Mouse (Mus musculus): Measurements from ENCODE around the gene Dok5.

Dok5 gene

DNA sequence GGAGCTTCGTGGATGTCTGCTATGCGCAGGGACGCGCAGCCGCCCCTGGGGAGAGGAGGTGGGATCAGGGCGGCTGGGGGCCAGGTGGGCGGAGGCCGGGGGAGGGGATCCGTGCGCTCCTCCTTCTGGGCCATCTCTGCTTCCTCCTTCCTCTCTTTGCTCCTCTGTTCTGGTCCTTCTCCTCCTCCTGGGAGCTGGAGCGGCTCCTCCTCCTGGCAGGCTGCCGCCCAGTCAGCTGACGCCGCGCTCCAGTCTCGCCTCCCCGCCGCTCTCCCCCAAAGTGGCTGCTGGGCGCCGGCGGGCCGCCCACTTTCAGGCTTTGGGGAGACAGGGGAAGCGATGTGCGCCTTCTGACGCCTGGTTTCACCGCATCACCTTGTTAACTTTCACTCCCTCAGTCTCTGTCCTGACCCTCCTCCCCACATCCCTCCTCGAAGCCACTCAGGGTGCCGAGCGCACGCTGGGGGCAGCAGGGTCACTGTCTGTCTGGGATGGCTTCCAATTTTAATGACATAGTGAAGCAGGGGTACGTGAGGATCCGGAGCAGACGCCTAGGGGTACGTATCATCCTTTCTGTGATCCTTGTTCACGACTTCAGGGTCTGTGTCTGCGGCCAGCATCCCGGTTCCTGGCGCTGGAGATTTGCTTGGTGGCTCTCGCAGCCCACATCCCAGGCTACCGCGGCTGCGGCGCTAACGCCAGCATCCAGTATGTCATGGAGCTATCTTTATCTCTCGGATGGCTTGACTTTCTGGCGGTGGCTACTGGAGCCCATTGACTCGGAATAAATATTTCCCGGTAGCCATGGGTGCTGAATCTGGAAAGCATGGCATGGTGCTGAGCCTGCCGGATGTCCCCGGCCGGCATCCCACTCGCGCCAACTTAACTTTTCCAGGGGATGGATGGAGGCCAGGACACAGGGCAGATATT lies at the start of gene Dok5:
TSS of gene Dok5 (plus strand) at position 176 of the 930 bp plus-strand sequence.
- in situ Hi-C loops (cut with MboI; ENCODE audit: low sequenced_read_pairs) = no loop called here

DNA sequence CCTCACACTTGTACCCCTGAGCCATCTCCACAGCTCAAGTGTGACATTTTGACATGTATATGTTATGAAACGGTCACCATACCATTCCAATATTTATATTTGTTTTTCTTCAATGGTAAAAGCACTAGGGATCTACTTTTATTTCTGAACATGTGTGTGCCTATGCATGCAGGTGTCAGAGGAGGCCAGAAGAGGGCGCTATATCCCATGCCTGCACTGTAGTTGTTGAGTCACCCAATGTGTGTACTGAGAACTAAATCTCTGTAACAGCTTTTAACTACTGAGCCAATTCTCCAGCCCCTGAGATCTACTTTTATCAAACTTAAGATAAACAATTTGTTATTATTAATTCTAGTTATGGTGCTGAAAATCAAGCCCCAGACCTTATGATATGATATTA lies 48.2 kb upstream of the Dok5 start:
- in situ Hi-C loops (cut with MboI; ENCODE audit: low sequenced_read_pairs) = no loop called here

DNA sequence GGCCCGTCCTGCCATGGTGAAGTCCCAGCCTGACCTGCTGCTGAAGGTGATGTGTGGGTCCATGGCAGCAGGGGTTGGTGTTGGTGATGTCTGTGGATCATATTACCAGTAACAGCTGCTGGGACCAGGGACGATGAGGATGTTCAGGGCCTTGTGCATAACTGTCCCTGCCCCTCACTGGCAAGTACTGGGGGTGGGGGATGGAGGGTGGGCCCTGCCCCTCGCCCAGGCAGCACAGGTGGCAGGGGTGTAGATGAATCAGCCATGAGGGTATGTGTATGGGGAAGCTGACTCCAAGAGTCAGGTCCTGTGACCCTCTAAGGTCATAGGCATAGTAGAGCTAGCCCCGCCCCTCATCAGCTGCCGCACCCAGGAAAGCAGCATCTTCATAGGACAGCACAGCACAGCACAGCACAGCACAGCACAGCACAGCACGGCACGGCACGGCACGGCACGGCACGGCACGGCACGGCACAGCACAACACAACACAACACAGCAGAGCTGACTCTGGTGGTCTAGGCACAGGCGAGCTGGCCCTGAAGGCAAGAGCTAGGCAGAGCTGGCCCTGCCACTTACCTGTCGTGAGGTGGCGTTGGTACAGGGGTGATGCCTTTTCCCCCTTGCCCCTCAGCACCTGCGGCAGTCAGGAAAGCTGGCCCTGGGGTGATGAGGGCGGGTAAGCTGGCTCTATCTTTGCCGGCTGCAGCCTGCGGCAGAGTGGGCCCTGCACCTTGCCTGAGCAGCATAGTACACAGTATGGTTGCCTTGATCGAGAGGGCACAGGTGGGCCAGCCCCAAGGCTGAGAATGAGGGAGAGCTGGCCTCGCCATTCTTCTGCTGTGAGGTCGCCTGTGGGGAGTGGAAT lies 36.3 kb upstream of the Dok5 start:
- in situ Hi-C loops (cut with MboI; ENCODE audit: low sequenced_read_pairs) = no loop called here

DNA sequence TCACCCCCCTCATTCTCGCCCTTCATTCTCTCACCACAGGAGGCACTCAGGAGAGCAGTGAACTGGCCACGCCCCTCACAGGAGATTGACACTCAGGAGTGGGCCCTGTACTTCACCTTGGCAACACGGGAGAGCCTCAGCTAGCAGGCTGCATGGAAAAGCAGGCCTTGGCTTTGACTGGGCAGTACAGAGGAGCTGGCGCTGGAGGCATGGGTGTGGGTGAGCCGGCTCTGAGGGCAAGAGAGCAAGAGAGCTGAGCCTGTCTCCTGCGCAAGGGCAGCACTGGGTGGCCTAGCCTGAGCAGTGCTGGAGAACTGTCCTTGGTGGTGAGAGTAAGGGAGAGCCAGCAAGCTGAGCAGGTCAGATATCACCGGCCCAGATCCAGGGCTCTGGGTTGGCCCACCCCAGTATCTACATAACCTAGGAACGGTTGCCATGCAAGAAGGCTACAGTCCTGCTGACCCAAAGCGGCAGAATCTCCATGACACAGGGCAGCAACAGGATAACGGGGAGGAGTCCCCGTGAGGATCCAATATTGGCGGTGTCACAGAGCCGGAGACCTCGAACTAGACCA lies 35.6 kb upstream of the Dok5 start:
- in situ Hi-C loops (cut with MboI; ENCODE audit: low sequenced_read_pairs) = no loop called here

DNA sequence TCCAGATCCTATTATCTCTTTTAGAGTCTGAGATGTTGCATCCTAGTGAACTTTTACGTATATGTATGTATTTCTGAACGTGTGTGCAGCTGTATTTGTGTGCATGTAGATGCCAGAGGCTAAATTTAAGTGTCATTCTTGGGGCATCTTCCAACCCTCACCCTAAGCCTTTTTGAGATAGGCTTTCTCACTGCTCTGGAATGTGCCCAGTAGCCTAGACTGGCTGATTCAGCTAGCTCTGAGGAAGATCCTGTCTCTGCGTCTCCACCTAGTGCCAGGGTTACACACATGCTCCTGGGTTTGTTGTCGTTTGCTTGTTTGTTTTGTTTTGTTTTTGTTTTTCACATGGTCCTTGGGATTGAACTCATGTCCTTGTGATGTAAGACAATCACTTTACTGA lies 31.1 kb upstream of the Dok5 start:
- in situ Hi-C loops (cut with MboI; ENCODE audit: low sequenced_read_pairs) = no loop called here

DNA sequence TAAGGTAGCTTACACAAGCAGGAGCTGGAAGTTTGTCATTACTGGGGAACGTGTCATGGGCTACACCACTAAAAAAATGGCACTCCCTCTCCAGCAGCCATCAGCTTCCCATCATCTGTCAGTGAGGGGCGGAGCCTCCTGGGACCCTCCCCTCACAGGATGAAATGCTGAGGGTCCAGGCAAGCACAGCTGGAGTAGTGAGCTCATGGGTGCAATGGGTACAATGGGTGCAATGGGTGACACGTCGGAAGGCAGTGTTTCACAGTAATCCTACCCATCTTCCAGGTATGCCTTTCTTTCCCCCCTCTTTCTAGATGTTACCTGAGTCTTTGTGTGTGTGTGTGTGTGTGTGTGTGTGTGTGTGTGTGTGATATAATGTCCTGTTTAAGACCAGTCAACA lies 25.1 kb upstream of the Dok5 start:
- in situ Hi-C loops (cut with MboI; ENCODE audit: low sequenced_read_pairs) = no loop called here

DNA sequence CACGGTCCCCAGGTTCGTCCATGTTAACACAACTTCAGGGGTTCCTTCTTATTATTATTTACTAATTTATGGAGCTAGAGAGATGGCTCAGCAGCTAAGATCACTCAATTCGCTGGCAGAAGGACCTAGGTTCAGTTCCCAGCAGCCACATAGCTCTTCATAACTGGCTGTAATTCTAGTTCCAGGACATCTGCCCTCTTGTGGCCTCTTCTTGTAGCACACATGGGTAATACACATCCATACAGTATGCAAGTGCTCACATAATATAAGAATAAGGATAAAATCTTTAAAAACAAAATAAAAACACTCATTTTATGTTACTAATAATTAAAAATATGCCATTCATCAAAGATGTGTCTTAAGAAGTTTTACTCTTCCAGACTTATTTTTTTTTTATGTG lies 23.9 kb upstream of the Dok5 start:
- in situ Hi-C loops (cut with MboI; ENCODE audit: low sequenced_read_pairs) = no loop called here

DNA sequence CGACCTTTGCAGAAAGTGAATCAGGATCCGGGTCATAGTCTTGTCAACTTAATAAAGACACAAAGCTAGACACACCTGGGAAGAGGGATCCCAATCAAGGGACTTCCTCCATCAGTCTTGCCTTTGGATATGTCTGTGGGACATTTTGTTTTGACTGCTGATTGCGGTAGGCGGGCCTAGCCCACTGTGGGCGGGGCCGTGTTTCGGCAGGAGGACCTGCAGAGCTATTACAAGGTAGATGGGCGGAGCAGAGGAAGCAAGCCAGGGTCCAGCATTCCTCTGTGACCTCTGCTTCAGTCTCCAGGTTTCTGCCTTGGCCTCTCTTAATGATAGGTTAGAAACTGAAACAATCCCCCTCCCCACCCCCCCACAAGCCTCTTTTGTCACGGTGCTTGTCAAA lies 22.7 kb upstream of the Dok5 start:
- in situ Hi-C loops (cut with MboI; ENCODE audit: low sequenced_read_pairs) = no loop called here

DNA sequence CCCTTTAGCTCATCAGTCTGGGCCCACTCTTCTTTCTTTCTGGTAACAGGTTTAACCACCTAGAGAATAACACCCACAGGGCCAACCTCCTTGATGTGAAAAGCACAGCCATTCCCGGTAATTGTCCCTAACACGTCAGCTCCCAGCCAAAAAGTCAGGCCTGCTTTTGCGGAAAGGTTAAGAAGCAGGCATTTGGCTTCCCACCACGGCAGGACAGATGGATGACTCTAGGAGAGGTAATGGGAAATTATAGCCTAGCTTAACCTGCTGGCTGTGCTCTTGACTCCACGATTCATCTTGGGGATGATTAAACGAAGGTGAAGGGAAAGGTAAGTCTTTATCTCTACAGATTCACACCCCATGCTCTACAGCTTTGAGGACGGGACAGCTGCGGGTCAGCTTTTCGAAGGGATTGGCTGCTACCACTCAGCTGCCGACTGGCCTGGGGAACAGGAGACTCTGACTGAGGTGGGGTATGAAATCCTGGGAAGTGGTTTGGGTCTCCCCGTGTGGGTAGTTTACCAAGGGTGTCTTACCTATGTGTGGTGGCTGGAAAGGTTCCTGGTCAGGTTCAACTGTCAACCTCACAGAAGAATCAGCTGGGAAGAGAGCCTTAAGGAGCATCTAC lies 18.8 kb upstream of the Dok5 start:
- in situ Hi-C loops (cut with MboI; ENCODE audit: low sequenced_read_pairs) = no loop called here

DNA sequence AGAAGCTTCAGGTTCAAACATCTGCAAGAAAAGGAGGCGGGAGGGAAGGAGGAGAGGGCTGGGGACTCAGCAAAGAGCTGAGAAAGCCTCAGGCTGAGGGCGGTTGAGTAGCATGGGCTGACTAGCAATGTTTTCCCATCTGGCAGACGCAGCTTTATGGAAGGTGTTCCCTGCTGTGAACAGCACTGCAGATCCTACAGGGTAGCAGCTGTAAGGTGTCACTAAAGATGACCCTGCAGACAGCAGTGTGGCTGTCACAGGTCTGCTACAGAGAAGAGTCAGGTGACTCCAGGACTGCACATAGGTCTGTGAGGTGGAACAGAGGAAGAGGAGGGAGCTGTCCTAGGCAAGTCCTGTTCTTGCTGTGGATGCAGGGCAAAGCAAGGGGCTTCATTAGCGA lies 11.2 kb upstream of the Dok5 start:
- in situ Hi-C loops (cut with MboI; ENCODE audit: low sequenced_read_pairs) = no loop called here

DNA sequence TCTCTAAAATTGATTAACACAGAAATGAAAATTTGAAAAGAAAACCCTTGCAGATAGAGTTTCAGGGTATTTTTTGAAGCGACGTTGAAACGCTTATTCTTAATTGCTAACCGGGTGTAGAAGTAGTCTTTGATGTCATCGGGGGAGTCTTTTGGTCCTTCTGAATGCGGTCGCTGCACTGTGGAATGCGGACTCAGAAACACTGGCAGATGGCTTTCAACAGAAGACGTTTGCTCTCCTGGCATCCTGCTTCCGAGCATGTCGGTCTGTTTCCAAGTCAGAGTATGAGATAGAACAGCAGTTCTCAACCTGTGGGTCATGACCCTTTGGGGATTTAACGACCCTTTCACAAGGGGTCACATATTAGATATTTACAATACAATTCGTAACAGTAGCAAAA lies 7.5 kb upstream of the Dok5 start:
- in situ Hi-C loops (cut with MboI; ENCODE audit: low sequenced_read_pairs) = no loop called here

DNA sequence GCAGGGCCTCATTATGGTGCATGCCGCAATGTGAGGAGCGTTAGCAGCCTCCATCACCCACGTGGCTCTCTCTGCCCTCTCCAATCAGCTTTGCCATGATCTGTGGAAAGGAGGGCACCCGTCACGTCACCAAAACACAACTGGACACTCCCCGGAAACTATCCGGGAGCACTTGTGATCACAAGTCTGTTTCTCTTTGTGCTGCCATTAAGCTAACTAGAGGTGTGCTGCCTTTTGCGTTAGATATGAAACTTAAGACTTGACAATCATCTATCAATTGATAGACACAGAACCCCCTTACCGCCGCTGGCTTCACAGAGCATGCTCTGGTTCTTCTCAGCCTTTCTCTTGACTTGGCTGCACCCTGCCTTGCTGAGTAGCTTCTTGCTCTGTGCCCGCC lies 6.9 kb upstream of the Dok5 start:
- in situ Hi-C loops (cut with MboI; ENCODE audit: low sequenced_read_pairs) = no loop called here

DNA sequence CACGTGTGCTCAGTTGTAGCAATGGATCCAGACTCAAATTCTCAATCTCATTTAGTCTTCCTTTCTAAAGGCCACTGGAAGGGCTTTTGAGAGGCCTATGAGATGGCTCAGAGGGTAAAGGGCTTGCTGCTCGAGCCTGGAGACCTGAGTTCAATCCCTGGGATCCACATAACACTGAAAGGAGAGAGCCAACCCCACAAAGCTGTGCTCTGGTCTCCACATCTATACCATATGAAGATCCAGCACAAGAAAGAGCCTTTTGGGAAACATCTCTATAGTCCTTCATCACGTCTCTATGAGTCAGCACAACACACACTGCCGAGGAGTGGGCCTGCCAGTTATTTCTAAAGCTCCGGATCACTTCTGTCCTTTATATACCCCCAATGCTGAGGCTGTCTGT lies 5.8 kb upstream of the Dok5 start:
- in situ Hi-C loops (cut with MboI; ENCODE audit: low sequenced_read_pairs) = no loop called here

DNA sequence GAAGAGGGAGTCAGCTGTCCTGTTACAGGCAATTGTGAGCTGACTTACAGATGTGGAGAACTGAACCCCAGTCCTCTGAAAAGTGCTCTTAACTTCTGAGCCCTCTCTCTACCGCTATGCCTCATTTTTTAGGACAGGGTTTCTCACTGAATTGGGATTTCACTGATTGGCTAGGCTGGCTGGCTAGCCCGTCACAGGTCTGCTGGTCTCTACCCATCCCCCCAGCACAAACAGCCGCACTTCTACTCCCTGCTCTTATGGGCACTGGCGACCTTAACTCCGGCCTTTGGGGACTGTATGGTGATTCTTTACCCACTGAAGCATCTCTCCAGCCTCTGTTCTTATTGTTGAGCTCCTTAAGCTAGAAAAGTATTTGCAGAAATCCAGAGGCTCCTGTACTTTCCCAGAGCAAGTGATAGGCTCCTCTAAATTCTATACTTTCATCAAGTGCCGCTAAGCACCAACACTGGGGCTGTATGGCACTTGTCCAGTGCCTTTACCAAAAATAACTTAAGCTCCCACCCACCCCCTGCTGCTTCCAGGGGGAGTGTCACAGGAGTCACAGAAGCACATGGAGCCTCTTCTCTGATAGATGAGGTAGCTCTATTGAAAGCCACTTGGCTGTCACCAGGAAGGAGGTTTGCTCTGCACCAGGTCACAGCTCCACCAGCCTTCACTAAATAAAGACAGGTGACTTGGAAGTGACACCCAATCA lies 4.5 kb upstream of the Dok5 start:
- in situ Hi-C loops (cut with MboI; ENCODE audit: low sequenced_read_pairs) = no loop called here

DNA sequence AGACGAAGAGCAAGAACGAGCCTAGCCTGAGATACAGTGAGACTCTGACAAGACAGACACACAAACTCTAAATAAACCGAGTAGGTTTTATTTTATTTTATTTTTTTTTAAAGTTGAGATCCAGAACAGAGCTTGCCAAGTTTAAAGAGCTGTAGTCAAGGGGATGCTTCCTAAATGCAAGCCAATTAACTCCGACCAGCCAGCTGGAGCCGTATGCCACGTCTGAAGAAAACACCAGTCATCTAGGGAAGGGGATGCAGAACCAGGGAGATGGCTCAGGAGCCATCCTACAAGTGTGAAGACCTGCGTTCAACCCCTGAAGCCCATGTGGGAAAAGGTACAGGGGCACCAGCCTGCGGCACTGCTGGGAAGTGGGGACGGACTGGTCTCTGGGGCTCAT lies 2.7 kb upstream of the Dok5 start:
- in situ Hi-C loops (cut with MboI; ENCODE audit: low sequenced_read_pairs) = no loop called here

DNA sequence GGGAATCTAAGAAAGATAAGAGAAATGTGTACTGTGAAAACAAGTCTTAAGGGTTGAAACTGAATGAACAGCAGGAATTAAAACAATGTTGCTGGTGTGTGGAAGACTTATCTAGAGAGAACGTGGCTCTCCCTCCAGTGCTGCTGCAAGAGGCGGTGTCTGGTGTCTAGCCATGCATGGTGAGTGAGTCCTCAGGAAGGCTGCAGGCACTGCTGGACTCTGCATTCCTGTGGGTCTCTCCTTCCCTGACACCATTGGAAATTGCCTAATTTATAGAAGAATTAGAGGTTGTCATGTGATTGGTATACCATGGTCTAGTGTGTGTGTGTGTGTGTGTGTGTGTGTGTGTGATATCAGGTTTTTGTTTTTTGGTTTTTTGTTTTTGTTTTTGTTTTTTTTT lies 1.9 kb upstream of the Dok5 start:
- in situ Hi-C loops (cut with MboI; ENCODE audit: low sequenced_read_pairs) = no loop called here

DNA sequence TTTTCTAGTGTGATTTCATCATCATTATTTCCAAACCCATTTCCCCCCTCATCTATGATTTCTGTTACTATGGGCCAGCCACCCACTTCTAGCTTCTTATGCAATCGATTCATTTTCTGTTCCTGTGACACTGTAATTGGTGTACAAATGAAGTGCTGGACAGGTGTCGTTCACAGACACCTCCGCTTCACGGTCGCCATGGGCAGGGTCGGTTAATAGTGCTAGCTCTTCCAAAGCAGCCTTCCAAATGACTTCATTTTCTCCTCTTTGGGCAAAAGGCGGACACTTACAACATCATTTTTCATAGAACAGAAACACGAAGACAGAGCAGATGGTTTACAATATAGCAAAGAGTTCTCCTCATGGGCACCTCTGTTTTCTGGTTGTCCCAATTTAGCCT lies 1.5 kb upstream of the Dok5 start:
- in situ Hi-C loops (cut with MboI; ENCODE audit: low sequenced_read_pairs) = no loop called here

DNA sequence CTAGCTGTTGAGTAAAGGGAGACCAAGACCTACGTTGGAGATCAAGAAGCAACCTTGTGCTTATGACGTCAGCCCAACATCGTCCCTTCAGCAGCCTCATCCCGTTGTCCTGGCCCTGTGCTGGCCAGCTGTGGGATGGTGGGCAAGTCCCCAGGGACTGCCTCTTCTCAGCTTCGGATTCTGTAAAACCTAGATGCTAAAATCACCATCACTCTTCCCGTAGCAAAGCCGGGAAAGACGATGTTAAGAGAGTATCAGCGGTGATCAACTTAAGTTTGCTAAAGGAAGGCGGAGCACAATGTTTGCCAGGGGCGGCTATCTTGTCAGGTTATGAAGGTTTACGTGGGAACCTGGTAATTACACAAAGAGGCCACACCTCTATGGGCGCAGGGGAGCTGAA lies 826 bp upstream of the Dok5 start:
- in situ Hi-C loops (cut with MboI; ENCODE audit: low sequenced_read_pairs) = no loop called here

DNA sequence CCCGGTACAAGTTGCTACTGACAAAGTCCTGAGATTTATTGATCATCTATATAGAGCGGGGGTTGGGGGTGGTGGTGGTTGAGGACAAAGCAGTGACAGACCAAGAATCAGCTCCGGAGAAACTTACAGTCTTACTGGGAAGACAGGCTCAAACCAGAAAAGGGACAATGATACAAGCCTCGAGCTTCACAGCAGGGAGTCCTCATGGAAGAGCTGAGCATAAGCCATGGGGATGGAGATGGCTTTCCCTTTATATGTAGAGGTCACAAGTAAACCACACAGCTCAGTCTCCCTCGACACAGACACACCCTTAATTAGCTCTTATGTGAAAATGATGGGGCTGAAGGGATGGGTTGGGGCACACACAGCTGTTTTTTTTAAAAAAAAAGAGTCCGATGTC lies 402 bp upstream of the Dok5 start:
- in situ Hi-C loops (cut with MboI; ENCODE audit: low sequenced_read_pairs) = no loop called here

DNA sequence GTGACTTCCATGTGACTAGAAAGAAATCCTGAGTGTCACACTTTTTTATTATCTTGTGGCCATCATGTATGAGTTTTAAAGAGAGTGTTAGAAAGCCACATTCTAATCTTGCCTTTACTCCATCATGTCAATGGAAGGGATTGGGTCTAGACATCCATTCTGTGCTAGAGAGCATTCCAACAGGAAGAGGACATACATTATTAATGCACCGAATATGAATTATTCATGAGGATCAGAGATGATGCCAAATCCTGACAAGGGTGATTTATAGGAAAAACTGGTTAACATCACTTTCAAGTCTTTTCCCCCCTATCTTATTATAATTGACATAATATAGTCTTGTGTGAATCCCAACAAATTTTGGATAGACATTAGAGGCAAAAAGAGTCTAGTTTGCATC lies 2.1 kb downstream of the Dok5 start:
- in situ Hi-C loops (cut with MboI; ENCODE audit: low sequenced_read_pairs) = no loop called here

DNA sequence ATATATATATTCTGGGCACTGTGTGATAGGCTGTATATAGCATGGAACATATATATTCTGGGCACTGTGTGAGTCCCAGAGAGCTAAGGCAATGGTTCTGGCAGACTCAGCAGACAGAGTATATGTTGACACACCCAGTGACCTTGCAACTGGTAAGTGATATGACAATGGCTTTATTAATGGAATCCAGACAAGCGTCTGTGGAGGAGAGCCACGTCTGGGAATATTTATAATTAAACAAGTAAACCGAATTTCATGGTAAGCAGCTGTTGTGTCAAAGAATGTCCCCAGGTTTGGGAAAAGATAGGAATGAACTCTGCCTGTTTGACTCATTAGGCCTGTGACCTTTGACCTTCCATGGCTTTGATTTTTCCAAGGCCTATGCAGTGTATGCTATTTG lies 2.8 kb downstream of the Dok5 start:
- in situ Hi-C loops (cut with MboI; ENCODE audit: low sequenced_read_pairs) = no loop called here
